Mouse (Mus musculus) limb, embryonic 13.5 days (tissue): Measurements from ENCODE around the gene Gm8797. TPM values are rescaled to one million over a fixed set of nuclear protein-coding genes. Genes with fewer than 3 reads are reported as not detected.
"Not testable (repeated sequence)": the region's sequence is repeated elsewhere in the genome, so short reads cannot be mapped to it uniquely, and the experiment has no call there.

ENCODE experiments used
- ATAC-seq: fragments of 200-750 bp; cut with Nextera tagmentation; 2 replicates; pipeline ENCODE4 v1.8.0; 2017; ENCODE audit warnings: low read depth, moderate number of reproducible peaks, moderate TSS enrichment; ENCODE audit not compliant: low FRiP score
- H3K27ac ChIP-seq: fragments of 300-500 bp; sonication (generic); 2 replicates; pipeline ENCODE4 v1.5.1; 2015; ENCODE audit warnings: inconsistent platforms, mild to moderate bottlenecking, moderate library complexity
- H3K27me3 ChIP-seq: fragments of 300-500 bp; sonication (generic); 2 replicates; pipeline ENCODE4 v1.6.1; 2015; ENCODE audit warnings: mild to moderate bottlenecking, inconsistent platforms
- H3K36me3 ChIP-seq: fragments of 300-500 bp; sonication (generic); 2 replicates; pipeline ENCODE4 v1.6.1; 2015; ENCODE audit warnings: inconsistent platforms, mild to moderate bottlenecking, moderate library complexity
- H3K4me1 ChIP-seq: fragments of 300-500 bp; sonication (generic); 2 replicates; pipeline ENCODE4 v1.6.1; 2015; ENCODE audit warnings: inconsistent platforms
- H3K4me2 ChIP-seq: fragments of 300-500 bp; sonication (generic); replicated peaks from 2 replicates; pipeline ENCODE4 v1.6.1; 2015; ENCODE audit warnings: inconsistent platforms, mild to moderate bottlenecking, moderate library complexity
- H3K4me3 ChIP-seq: fragments of 300-500 bp; sonication (generic); 2 replicates; pipeline ENCODE4 v1.5.1; 2015; ENCODE audit warnings: moderate library complexity, mild to moderate bottlenecking, inconsistent platforms
- H3K9ac ChIP-seq: fragments of 300-500 bp; sonication (generic); 2 replicates; pipeline ENCODE4 v1.6.1; 2015; ENCODE audit warnings: mild to moderate bottlenecking, inconsistent platforms
- H3K9me3 ChIP-seq: fragments of 300-500 bp; sonication (generic); 2 replicates; pipeline ENCODE4 v1.6.1; 2016; ENCODE audit warnings: inconsistent platforms
- WGBS: fragments of 180-500 bp; shearing (Covaris S2); methylation state at CpG from one replicate; pipeline ENCODE4 v1.1.7; 2015; 5-methylcytosine and 5-hydroxymethylcytosine counted together
- polyA plus RNA-seq: library from polyadenylated mRNA; unstranded; fragments of >200 nt; fragmentation: Nextera tagmentation; extraction: Ambion mirVana; gene quantifications from 2 replicates; pipeline ENCODE4 v1.2.1, GENCODE M21; 2015

Gm8797 gene
- polyA plus RNA-seq: 14.3 and 17.6 TPM in 2 replicates

- not testable (repeated sequence) for H3K9ac ChIP-seq, H3K9me3 ChIP-seq, H3K4me1 ChIP-seq, ATAC-seq, H3K36me3 ChIP-seq, H3K27ac ChIP-seq, H3K4me2 ChIP-seq, H3K27me3 ChIP-seq, H3K4me3 ChIP-seq
- WGBS: 94% methylated on average over 9 of the region's 9 CpGs
These were observed at the start of gene Gm8797 for GRCm38 (mm10) chr3:5750506-5750905. Gene Gm8797, plus strand, starts transcription at chr3:5750806.

- Histone ChIP-seq H3K4me2 (no peak overlapping the region), H3K4me1 (no peaks in the 10 kb centered on the region), H3K9me3 (no peaks in the 10 kb centered on the region), H3K27ac (no peak overlapping the region), H3K4me3 (no peak overlapping the region), H3K27me3 (no peaks in the 10 kb centered on the region), H3K36me3 (no peaks in the 10 kb centered on the region), H3K9ac (no peak overlapping the region)
- ATAC-seq: no peak
These were observed 36.1 kb upstream of the Gm8797 start for GRCm38 (mm10) chr3:5714481-5714880.

- H3K27ac ChIP-seq: no peak overlapping the region
- no peak for ATAC-seq
- H3K36me3 ChIP-seq: no peaks in the 10 kb centered on the region
- H3K27me3 ChIP-seq: no peaks in the 10 kb centered on the region
- H3K9me3 ChIP-seq: no peaks in the 10 kb centered on the region
- H3K9ac ChIP-seq: no peak overlapping the region
- H3K4me1 ChIP-seq: no peaks in the 10 kb centered on the region
- H3K4me3 ChIP-seq: no peak overlapping the region
- no peak overlapping the region for H3K4me2 ChIP-seq
These were observed 17.7 kb upstream of the Gm8797 start for GRCm38 (mm10) chr3:5732931-5733330.

GRCm38 (mm10) chr3:5754763-5755478, 4.3 kb downstream of the Gm8797 start:
- no peak overlapping the region for H3K4me3 ChIP-seq
- no peaks in the 10 kb centered on the region for H3K36me3 ChIP-seq
- H3K27ac ChIP-seq: no peak overlapping the region
- H3K9me3 ChIP-seq: no peaks in the 10 kb centered on the region
- H3K4me1 ChIP-seq: peaks cover 6% of the 10 kb centered on the region; the same call in 1 of the 2 replicates
- H3K27me3 ChIP-seq: no peaks in the 10 kb centered on the region
- whole genome bisulfite sequencing: 36% methylated on average over 3 of the region's 3 CpGs
- H3K9ac ChIP-seq: no peak overlapping the region
- H3K4me2 ChIP-seq: no peak overlapping the region
- peak; percentile 67 for ATAC-seq

- 65% methylated on average over 3 of the region's 3 CpGs for WGBS
- peak; percentile 36; the same call in 1 of the 2 replicates for ATAC-seq
- H3K27me3 ChIP-seq: no peaks in the 10 kb centered on the region
These were observed 15.7 kb downstream of the Gm8797 start for GRCm38 (mm10) chr3:5766256-5766655.

GRCm38 (mm10) chr3:5776894-5777293, 26.3 kb downstream of the Gm8797 start:
- H3K4me2 ChIP-seq: no peak overlapping the region
- no peak overlapping the region for H3K9ac ChIP-seq
- 87% methylated on average over 2 of the region's 2 CpGs for WGBS

More at GRCm38 (mm10) chr3:5766256-5766655, 15.7 kb downstream of the Gm8797 start:
- no peak overlapping the region for H3K4me2 ChIP-seq
- H3K4me1 ChIP-seq: no peaks in the 10 kb centered on the region
- H3K27ac ChIP-seq: no peak overlapping the region
- H3K4me3 ChIP-seq: no peak overlapping the region
- peaks cover under 1% of the 10 kb centered on the region; the same call in 1 of the 2 replicates for H3K9me3 ChIP-seq
- no peak overlapping the region for H3K9ac ChIP-seq
- no peaks in the 10 kb centered on the region for H3K36me3 ChIP-seq

More at GRCm38 (mm10) chr3:5776894-5777293, 26.3 kb downstream of the Gm8797 start:
- Histone ChIP-seq H3K4me1 (no peaks in the 10 kb centered on the region), H3K9me3 (no peaks in the 10 kb centered on the region), H3K36me3 (no peaks in the 10 kb centered on the region), H3K27me3 (no peaks in the 10 kb centered on the region), H3K4me3 (no peak overlapping the region), H3K27ac (no peak overlapping the region)
- no peak for ATAC-seq
